Mouse (Mus musculus) intestine, embryonic 16.5 days (tissue): ENCODE data around the gene Birc6. TPM values are rescaled to one million over a fixed set of nuclear protein-coding genes. Genes with fewer than 3 reads are reported as not detected.
A peak's percentile ranks its signal among the peaks of the same experiment; 100 is the strongest.

Experiments used
- ATAC-seq: fragments of 200-750 bp; cut with Nextera tagmentation; 2 replicates; pipeline ENCODE4 v1.8.0; 2017; ENCODE audit warnings: moderate TSS enrichment, moderate library complexity
- H3K27ac ChIP-seq: fragments of 300-500 bp; sonication (generic); 2 replicates; pipeline ENCODE4 v1.5.1; 2014; ENCODE audit warnings: mild to moderate bottlenecking, low read length
- H3K27me3 ChIP-seq: fragments of 300-500 bp; sonication (generic); replicated peaks from 2 replicates; pipeline ENCODE4 v1.6.1; 2014; ENCODE audit warnings: low read length, control low read depth, mixed read lengths; ENCODE audit not compliant: control insufficient read depth, insufficient read depth
- H3K36me3 ChIP-seq: fragments of 300-500 bp; sonication (generic); 2 replicates; pipeline ENCODE4 v1.6.1; 2014; ENCODE audit warnings: low read length, control low read depth; ENCODE audit not compliant: control insufficient read depth, insufficient read depth
- H3K4me1 ChIP-seq: fragments of 300-500 bp; sonication (generic); 2 replicates; pipeline ENCODE4 v1.6.1; 2014; ENCODE audit warnings: low read length, control low read depth, mixed read lengths; ENCODE audit not compliant: control insufficient read depth, insufficient read depth
- H3K4me2 ChIP-seq: fragments of 300-500 bp; sonication (generic); 2 replicates; pipeline ENCODE4 v1.6.1; 2014; ENCODE audit warnings: low read depth, low read length, control low read depth
- H3K4me3 ChIP-seq: fragments of 300-500 bp; sonication (generic); 2 replicates; pipeline ENCODE4 v1.5.1; 2014; ENCODE audit warnings: mild to moderate bottlenecking, low read length
- H3K9ac ChIP-seq: fragments of 300-500 bp; sonication (generic); 2 replicates; pipeline ENCODE4 v1.6.1; 2014; ENCODE audit warnings: low read depth, low read length
- H3K9me3 ChIP-seq: fragments of 300-500 bp; sonication (generic); 2 replicates; pipeline ENCODE4 v1.6.1; 2016; ENCODE audit warnings: low read length, control low read depth; ENCODE audit not compliant: control insufficient read depth
- WGBS: fragments of 180-500 bp; shearing (Covaris S2); extraction: QIAGEN DNeasy Blood & Tissue Kit; methylation state at CpG from one replicate; pipeline ENCODE4 v1.1.7; 2014; 5-methylcytosine and 5-hydroxymethylcytosine counted together
- polyA plus RNA-seq: library from polyadenylated mRNA; unstranded; fragments of >200 nt; fragmentation: Nextera tagmentation; extraction: Ambion mirVana; gene quantifications from 2 replicates; pipeline ENCODE4 v1.2.1, GENCODE M21; 2015

The Birc6 gene
- polyA plus RNA-seq, 1 experiment from 2014 or later = 51.2 TPM

DNA sequence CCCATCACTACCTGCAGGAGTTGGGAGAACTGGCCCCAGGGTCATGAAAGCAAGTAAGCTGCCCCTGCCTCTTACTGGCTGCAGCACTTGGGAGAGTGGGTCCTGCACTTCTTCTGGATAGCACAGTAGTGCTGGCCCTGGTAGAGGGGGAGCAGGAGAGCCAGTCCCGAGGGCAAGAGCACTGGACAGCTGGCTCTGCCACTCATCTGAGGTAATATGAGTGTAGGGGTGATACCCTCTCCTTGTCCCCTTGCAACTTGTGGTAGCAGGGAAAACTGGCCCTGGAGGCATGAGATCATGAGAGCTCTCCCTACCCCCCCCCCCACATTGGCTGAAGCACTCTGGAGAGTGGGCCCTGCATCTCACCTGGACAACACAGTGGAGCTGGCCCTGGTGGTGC is 187.6 kb downstream of the Birc6 start:
- WGBS = 55% methylated on average over 1 of the region's 1 CpGs
- H3K36me3 ChIP-seq = no peaks in the 10 kb centered on the region
- H3K27ac ChIP-seq = no peak overlapping the region
- no peak overlapping the region; the same call in 1 of the 2 replicates for H3K9ac ChIP-seq
- H3K4me2 ChIP-seq = no peak overlapping the region
- no peak overlapping the region for H3K4me3 ChIP-seq
- H3K4me1 ChIP-seq = peaks cover 6% of the 10 kb centered on the region
- H3K9me3 ChIP-seq = no peaks in the 10 kb centered on the region
- ATAC-seq = no peak
- H3K27me3 ChIP-seq = no peaks in the 10 kb centered on the region

DNA sequence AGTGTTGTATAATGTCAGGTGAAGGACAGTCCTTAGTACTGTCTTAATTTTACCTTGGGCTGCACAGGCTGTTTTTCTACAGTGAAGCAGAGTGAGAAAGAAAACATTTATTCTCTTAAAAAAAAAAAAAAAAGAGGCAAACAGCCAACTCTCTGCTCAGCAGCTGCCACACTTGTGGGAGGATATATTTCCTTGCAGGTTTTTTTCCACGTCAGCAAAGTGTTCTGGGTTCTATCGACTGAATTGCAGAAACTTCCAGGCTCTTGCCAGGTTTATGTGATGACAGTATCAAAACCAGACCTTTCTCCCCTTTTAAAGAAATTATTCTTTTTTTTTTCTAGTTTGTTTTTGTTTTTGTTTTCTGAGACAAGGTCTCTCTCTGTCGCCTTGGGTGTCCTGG is 188.5 kb downstream of the Birc6 start:
- WGBS = 42% methylated on average over 3 of the region's 3 CpGs
- no peak for ATAC-seq
- Histone ChIP-seq H3K4me2 (peak overlapping the region; percentile 83), H3K27ac (peak overlapping the region; percentile 82), H3K4me1 (peaks cover 6% of the 10 kb centered on the region), H3K4me3 (no peak overlapping the region), H3K27me3 (no peaks in the 10 kb centered on the region), H3K36me3 (no peaks in the 10 kb centered on the region), H3K9me3 (no peaks in the 10 kb centered on the region), H3K9ac (peak overlapping the region; percentile 73; the same call in 1 of the 2 replicates)

DNA sequence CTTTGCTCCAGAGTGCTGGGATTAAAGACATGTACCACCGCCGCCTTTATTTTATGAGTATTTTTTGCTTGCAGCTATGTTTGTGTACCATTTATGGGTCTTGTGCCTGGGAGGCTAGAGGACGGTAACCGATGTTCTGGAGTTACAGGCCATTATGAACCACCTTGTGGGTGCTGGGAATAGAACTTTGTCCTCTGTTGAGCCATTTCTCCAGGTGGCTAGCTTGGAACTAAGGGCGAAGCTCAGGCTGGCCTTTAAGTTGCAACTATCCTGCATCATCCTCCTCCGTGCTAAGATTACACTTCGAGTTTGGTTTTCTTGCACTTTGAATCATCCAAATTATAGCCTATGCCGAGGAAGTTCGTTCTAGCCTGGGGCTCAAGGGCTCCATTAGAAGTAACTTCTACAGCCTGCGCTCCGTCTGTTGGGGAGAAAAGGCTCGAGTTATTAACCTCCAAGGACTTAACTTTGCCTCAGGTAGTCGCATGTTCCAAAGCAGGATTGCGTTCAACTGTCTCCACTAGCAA is 189.1 kb downstream of the Birc6 start:
- H3K9me3 ChIP-seq = no peaks in the 10 kb centered on the region
- H3K4me2 ChIP-seq = peak overlapping the region; percentile 83
- H3K4me3 ChIP-seq = peak overlapping the region; percentile 89
- H3K36me3 ChIP-seq = no peaks in the 10 kb centered on the region; the same call in 1 of the 2 replicates
- 7% methylated on average over 14 of the region's 14 CpGs for WGBS
- peak overlapping the region; percentile 73 for H3K9ac ChIP-seq
- H3K27me3 ChIP-seq = no peaks in the 10 kb centered on the region
- H3K4me1 ChIP-seq = peaks cover 6% of the 10 kb centered on the region
- peak overlapping the region; percentile 82 for H3K27ac ChIP-seq
- ATAC-seq = peak; percentile 45

DNA sequence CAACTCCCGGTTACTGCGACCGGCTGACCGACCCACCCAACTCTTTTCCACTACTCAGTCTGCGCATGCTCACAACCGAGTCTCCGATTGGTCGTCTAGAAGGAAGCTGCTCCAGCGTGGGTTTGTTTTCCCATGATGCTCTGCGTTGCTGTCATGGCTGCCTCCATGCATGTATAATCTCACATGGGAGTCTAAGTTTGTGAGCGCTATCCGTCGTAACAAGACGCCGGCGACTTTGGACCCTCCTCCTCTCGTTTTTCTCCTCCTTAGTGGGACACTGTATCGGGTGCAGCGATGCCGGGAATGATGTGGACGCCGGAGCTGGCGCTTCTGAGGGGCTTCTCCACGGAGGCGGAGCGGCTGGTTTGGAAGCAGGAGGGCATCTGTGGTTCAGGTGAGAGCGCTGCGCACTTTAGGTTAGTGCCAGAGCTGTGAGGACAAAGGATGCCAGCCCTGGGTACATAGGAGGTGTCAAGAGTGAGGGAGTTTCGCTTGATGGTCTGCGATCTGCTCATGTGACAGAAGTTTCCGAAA is 189.6 kb downstream of the Birc6 start, which contains the start of gene Ttc27:
TSS of gene Ttc27 (plus strand) at position 115 of the 534 bp plus-strand sequence.
- Histone ChIP-seq H3K27ac (peak within 1 kb of the TSS; percentile 82), H3K4me3 (peak within 1 kb of the TSS; percentile 89), H3K4me2 (peak within 1 kb of the TSS; percentile 83), H3K36me3 (no peaks in the 10 kb centered on the region; the same call in 1 of the 2 replicates), H3K9me3 (no peaks in the 10 kb centered on the region), H3K9ac (peak within 1 kb of the TSS; percentile 80), H3K4me1 (peaks cover 6% of the 10 kb centered on the region), H3K27me3 (no peaks in the 10 kb centered on the region)
- WGBS = under 1% methylated on average over 31 of the region's 31 CpGs
- ATAC-seq = peak; percentile 86

DNA sequence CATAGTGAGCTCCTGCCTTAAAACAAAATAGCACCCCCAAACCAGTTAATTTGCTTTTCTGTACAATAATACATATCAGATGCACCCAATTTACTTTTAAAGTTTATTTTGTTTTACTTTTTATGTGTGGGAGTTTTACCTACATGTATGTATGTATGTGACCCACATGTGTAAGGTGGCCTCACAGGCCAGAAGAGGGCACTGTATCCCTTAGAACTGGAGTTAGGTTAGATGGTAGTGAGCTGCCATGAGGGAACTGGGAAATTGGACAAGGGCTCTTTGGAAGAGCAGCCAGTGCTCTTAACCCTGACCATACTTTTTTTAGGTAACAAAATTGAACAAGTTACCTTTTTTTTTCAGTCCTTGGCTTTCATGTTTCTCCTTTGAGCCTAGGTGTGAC is 204.8 kb downstream of the Birc6 start:
- H3K4me1 ChIP-seq = no peaks in the 10 kb centered on the region
- no peaks in the 10 kb centered on the region for H3K27me3 ChIP-seq
- no peak overlapping the region for H3K4me3 ChIP-seq
- no peak overlapping the region for H3K4me2 ChIP-seq
- no peak for ATAC-seq
- H3K9me3 ChIP-seq = no peaks in the 10 kb centered on the region
- no peaks in the 10 kb centered on the region for H3K36me3 ChIP-seq
- no peak overlapping the region for H3K9ac ChIP-seq
- no peak overlapping the region for H3K27ac ChIP-seq

DNA sequence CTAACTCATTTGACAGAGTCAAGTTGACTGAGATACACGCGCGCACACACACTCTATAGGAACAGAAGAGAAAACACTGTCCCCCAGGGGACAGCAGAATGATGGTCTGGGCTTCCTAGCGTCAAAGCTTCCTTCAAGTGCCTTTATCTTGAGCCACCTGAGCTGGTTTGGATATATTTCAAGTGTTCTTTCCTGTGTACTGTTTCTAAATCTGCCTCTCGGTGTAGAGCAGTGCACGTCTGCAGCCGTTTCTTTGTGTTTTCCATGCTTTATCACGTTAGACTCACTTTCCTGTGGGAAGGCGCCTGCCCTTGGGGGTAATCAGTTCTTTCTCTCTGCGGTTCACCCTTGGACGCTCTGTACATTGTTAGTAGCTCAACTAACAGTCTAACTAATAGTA is 207.3 kb downstream of the Birc6 start:
- H3K4me3 ChIP-seq = no peak overlapping the region
- no peaks in the 10 kb centered on the region for H3K27me3 ChIP-seq
- no peak overlapping the region for H3K4me2 ChIP-seq
- no peak overlapping the region for H3K27ac ChIP-seq
- no peak for ATAC-seq
- no peaks in the 10 kb centered on the region for H3K4me1 ChIP-seq
- WGBS = 88% methylated on average over 11 of the region's 11 CpGs
- no peak overlapping the region for H3K9ac ChIP-seq
- no peaks in the 10 kb centered on the region for H3K9me3 ChIP-seq
- no peaks in the 10 kb centered on the region for H3K36me3 ChIP-seq

DNA sequence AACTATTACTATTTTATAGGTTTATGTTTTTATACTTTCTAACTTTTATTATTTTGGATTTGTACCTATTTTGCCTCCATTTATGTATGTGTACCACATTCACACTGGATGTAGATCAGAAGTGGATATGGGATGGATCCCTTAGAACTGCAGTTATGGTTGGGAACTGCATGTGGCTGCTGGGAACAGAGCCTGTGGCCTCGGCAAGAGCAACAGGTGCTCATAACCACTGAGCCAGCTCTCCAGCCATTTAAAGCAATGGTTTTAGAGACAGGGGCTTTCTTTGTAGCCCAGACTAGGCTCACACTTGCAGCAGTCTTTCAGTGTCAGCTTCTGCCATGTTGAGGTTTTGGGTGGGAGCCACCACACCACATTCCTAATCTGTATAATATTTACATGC is 221.6 kb downstream of the Birc6 start:
- Histone ChIP-seq H3K9me3 (no peaks in the 10 kb centered on the region), H3K4me1 (0 out of 2 replicates have a peak, but pooled peaks cover 8% of the 10 kb centered on the region), H3K4me2 (no peak overlapping the region), H3K4me3 (no peak overlapping the region), H3K36me3 (no peaks in the 10 kb centered on the region), H3K27me3 (no peaks in the 10 kb centered on the region), H3K9ac (no peak overlapping the region), H3K27ac (no peak overlapping the region)
- 85% methylated on average over 1 of the region's 1 CpGs for WGBS
- ATAC-seq = no peak

DNA sequence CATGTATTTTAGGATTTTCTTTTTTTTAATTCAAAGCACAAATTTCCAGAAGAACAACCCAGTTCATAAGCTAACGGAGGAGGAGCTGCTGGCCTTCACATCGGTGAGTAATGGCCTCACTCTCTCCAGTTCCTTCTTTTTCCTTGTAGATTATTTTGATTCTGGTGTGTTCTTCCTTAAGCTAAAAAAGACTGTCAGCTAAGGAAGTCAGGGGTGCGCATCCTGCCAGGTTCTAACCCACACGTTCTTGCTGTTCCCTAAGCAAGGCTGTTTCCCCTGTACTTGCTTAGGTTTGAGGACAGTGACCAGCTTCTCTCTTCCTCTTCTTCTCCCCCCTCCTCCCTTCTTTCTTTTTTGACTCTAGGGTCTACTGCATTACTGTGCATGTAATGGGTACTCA is 222.9 kb downstream of the Birc6 start:
- no peak overlapping the region for H3K4me3 ChIP-seq
- no peaks in the 10 kb centered on the region for H3K9me3 ChIP-seq
- no peak overlapping the region for H3K9ac ChIP-seq
- no peak overlapping the region for H3K4me2 ChIP-seq
- no peak for ATAC-seq
- no peak overlapping the region for H3K27ac ChIP-seq
- H3K27me3 ChIP-seq = no peaks in the 10 kb centered on the region
- 88% methylated on average over 4 of the region's 4 CpGs for WGBS
- 0 out of 2 replicates have a peak, but pooled peaks cover 8% of the 10 kb centered on the region for H3K4me1 ChIP-seq
- H3K36me3 ChIP-seq = no peaks in the 10 kb centered on the region
